Mouse (Mus musculus) c-Kit-positive CD71-negative TER-119-negative erythroid progenitor cells, embryonic 14.5 days (primary cell): Measurements from ENCODE around the gene Slc38a2.

Experiments
- DNase-seq: peaks from one replicate; pipeline ENCODE4 v3.0.0-alpha.2; 2013; ENCODE audit warnings: low read depth

Slc38a2 gene

DNA sequence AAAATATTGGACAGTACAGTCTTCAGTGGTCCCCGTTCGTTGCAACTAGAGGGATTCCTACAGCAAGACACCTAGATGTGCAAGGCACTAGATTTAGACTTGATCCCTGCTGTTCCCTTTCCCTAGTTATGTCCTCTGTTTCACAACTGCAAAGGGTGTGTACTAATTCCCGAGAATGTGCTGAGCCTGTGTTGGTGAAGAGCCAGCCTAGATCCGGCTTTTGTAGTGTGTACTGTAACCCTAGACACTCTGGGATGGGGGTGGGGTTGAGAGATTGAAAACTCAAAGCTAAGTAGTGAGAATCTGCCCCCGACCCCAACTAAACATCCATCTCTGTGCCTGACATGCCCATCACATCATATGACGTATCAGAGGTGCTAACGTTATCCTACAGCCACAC, 18.9 kb upstream of the Slc38a2 start:
- no peak for DNase-seq

DNA sequence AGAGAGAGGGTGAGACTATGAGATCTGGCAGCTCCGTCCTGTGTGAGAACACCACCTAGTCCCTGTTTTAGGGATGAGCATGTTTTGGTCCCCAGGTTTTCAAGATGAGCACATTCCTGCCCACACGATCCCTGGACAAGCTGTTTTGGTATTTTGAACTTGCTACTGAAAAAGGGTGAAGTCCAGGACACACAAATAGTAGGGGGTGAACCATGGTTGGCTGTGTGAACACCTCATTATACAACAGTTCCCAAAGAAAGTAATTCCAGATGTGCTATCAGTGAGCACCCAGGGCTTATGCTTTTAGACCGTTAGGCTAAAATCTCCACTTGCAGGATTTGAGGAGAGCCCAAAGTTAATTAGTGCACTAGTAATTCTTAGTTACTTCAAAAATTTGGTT, 17.7 kb upstream of the Slc38a2 start:
- DNase-seq, result no peak

DNA sequence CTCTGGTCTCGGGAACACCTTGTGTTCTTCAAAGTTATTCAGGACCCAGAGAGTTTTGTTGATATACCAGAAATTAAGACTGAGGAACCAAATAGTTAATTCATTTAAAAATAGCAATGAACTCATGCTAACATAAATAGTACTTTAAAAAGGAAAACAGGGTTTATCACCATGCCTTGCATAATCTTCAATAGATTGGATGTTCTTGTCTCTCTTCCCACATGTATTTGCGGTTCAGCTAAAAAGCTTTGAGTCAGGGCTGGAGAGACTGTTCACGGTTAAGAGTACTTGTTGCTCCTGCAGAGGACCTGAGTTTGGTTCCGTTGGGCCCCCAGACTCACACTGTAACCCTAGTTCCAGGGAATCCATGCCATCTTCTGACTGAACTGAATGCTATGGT, 16.8 kb upstream of the Slc38a2 start:
- no peak for DNase-seq

DNA sequence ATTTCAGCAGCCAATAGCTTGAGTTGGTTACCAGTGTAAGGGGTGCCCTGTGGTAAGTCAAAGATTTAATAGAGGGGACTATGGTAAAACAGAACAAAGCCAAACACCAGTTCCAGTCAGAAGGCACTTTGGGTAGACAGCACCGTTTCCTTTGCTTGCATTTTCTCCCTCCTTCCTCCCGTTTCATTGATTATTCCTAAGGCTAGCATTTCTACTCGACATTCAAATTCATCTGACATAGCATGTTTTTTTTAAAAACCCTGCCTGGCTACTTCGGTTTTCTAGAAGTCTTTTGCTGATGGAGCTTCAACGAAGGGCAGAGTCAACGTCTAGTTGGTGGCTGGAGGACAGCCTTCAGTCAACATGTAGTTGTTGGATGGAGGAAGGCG, 16.2 kb upstream of the Slc38a2 start:
- no peak for DNase-seq

DNA sequence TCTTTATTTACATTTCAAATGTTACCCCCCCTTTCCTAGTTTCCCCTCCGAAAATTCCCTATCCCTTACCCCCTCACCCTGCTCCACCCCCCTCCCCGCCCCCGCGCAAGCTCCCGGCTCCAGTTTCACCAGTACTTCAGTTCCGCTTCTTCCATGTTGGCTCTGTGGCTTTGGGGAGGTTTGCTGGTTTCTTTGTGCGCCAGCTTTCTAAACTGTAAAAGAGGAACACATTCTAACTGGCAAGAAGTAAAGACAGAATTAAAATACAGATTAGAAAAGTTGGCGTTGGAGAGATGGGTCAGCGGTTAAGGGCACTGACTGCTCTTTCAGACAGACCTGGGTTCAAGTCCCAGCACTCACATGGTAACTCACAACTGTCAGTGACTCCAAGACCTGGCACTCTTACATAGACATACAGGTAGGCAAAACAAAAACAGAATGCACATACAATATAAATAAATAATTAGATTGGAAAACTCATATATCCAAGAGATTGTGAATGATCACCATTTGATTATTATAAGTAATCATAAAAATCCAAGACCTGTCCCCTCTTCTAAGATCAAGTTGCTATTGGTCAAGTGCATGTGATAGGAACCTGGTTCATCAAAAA, 15.7 kb upstream of the Slc38a2 start:
- DNase-seq, result peak; percentile 43

DNA sequence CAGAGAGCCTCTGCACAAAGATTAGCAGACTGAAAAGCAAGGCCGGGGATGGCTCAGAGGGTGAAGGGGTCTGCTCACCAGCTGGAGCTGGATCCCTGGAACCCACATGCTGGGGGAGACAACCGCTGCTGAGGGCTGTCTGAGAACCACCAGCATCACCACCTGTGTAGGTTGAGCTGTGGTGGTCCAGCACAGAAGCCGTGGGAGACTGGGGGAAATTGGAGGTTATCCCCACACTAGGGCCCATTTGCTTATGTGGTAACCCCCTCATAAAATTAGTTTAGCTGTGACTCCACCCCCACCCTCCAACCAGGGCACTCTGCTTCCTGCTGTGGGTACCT, 15.1 kb upstream of the Slc38a2 start:
- DNase-seq, result no peak

DNA sequence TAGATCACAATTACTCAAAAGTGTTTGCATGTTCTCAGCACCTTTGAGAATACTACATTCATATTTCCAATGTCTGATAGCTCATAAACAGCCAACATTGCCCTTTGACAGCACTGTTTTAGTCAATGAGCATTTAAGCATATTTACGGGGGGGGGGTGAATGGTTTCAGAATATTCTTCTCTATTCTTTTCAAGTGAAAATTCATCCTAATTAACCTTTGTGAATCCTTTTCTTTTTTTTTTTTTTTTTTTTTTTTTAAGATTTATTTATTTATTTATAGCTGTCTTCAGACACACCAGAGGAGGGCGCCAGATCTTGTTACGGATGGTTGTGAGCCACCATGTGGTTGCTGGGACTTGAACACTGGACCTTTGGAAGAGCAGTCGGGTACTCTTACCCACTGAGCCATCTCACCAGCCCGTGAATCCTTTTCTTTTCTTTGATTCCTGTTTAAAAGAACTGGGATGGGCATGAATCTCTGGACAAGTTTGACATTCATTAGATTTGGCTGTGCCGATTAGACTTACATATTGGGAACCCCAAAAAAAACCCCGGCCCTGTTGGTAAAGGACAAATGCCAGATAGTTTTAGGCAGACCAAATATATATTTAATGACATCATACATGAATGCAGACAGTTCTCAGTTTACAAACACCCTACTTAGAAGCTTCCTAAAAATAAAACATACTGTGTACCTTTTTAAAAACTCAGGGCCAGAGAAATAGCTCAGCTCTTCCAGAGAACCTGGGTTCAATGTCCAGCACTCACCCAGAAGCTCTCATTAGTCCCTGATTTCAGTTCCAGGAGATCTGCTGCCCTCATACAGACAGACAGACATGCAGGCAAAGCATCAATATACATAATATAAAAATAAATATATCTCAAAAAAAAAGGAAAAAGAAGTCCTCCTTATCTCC, 14.5 kb upstream of the Slc38a2 start:
- DNase-seq, result no peak

DNA sequence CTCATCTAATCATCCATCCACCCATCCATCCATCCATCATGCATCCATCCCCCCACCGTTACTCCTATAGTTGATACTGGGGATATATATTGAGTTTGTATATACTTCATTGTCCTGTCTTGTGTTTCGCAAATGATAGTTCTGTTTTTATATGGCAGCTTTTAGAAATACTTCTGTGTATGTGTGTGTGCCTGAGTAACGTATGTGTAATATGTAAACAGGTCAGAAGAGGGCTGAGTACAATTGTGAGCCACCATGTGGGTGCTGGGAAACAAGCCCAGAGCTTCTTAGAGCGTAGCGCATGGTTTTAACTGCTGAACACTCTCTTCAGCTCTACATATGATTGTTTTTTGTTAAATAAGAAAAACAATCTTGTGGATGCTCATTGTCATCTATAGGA, 12.8 kb upstream of the Slc38a2 start:
- DNase-seq, result no peak

DNA sequence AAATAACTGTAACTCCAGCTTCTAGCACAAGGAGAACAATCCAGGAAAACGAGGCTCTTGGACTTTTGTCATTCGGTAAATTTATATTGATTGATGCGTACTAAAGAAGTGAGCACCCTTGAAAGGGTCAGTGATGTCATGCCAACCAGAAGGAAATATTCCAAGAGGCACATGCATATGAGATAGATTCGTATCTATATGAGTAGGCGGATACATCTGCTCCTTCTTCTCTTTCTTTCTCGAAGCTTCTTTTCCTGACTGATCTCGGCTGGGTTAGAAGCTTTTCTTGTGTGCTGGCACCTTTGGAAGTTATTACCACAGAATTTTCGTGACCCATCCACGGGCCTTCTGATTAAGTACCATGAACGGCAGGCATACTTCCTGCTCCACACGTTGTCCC, 12.1 kb upstream of the Slc38a2 start:
- DNase-seq, result no peak

DNA sequence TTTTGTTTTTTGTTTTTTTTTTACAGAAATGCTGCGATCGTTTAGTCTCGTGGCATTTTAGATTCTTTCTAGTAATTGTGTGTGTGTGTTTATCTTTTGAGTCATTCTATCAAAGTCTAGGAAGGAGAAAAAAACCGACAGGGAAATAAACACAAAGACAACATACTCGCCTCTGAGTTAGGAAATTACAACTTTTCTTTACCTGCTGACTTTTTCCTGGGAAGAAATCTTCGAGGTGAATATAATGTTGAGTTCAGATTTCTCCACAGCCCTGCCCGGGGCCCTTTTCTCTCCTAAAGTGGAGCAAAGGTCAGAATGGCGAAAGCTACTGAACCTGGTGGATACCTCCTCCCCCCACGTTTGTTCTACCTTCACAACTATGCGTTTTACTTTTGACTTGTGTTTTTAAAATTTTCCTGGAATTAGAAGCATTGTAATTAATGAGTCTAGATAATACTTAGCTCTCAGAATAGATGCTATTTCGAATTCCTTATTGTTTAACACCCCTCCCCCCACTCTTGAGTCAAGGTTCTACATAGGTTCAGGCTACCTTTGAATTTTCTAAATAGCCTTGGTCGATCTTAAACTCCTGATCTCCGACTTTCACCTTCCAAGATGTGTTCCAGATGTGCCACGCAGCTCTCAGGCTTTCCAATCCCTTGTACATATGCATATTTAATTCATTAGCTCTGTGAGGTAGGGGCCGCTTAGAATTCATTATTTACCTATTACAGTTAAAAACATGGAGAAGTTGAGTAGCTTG, 11.0 kb upstream of the Slc38a2 start:
- no peak for DNase-seq

DNA sequence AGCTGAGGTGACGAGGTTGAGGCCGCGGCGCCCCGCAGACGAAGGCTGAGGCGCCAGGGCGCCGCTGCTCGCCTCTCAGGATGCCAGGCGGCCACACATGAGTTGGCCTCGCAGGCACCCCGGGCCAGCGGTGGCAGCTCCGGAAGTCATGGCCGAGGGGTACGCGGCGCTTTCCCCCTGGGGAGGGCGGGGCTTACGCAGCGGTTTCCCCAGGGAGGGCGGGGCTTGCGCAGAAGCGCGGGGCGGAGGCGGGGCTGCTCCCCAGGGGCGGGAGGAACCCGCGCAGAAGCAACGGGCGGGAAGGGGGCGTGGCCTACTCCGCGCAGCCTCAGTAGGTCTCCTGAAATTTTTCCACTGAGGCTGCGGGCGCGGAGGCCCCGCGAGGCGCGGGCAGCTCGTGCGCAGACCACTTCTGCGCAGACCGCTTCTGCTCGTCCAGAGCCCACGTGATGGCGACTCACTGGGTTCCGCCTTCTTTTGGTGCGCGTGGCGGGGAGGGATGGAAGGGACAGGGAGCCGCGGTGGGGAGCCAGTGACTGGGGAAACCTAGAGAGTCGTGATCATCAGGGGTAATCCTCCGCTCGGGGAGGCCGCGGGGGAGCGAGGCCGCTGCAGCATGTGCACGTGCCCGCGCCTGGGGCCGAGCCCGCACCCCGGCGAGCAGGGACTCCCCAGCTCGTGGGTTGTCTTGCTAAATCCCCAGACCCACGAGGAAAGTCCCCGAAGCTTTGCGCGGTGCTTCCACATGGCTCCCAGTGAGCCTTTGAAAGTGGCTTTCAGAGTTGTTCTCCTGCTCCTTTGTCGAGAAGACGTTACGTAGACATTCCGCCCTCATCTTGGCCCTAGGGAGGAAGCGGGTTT, 10.2 kb upstream of the Slc38a2 start:
- DNase-seq, result peak; percentile 94

DNA sequence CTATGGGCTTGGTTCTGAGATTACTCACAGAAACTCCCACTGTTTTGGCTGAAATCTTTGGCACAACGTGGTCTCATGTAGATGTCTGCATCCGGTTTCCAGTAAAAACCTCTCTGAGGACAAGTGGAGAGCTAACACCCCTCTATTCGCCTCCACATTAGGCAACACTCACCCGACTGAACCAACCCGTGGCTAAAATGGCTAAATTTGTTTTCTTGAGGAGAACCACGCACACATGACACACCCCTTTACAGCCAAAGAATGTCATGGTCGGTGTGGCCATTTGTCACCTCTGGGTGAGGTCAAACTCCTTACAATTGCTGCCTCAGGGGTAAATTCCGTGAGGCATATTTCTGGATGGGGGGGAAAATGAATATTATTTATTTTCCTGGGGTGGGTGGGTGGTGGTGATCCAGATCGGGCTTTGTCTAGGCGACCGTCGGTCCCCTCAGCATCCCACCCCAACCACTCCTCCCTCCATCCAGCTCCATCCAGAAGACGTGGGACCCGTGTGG, 9.5 kb upstream of the Slc38a2 start:
- no peak for DNase-seq

DNA sequence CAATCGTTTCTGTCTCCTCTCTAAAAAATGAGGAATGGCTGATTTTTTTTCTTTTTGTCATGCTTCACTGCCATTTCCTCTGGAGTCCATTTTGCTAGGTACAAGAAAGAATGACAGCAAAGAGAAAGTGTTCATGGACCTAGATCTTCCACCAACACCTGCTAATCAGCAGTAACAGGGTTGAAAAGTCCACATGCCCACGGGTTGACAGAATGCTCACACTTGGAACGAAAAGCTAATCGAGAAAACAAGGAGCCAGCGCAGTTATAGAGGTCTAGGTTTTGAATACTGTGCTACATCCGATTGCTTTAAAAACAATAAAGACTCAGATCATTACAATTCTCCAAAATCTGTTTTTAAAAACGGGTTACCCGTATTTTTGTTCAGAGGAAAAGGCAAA, 8.9 kb upstream of the Slc38a2 start:
- no peak for DNase-seq

DNA sequence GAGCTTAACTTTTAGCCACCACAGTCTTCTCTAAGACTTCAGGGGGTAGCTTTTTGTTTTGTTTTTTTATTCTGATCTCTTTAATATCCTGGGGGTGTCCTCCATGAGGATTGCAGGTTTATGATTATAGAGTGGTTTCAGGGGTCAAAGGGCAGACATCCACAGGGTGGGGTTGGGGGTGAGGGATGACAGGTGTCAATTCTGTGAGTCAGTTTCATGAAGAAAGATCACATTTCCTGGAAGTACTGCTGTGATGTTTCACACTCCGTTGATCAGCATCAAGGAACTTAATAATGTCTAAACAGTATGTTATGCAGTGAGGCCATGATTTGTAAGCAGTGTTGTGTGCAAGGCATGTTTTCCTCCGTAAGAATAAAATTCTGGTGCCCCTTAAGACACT, 8.4 kb upstream of the Slc38a2 start:
- DNase-seq, result no peak

DNA sequence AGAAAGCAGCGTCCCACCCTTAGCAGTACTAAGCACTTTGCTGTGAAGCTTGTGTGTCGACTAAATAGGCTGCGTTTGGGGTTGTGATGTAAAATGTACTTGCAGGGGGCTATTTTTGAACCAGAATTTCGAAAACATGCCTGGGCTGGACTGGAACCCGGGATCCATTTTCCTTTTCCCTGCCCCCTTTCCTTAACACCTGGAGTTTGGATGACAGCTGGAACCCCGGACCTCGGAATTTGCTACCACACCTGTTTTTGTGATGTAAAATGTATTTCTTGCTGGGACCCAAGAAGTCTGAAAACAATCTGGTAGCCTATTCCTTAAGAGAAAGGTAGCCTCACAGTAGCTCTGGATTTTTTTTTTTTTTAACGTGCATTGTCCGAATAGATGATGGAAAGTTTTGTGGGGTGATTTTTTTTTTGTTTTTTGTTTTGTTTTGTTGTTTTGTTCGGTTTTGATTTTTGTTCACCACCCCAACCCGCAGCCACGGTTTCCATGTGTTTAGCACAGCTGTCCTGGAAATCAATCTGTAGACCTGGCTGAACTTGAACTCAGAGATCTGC, 3.0 kb upstream of the Slc38a2 start:
- DNase-seq, result no peak

DNA sequence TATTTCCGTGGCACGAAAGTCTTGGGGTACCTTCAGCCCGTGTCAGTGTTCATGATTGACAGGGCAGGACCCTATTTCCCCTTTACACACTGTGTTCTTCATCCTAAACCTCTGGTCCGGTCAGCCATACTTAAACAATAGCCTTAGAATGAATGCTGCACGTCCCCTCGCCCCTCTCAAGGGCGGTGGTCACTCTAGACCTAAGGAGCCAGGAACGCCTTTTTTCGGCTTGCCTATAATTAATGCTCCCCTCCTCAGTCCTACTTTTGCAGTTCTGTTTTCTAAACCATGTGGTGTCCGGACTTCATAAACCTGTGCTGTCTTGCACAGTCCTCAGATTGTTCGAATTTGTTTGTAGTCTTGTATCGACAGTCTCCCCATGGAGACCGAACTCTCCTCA, 1.2 kb upstream of the Slc38a2 start:
- DNase-seq, result no peak

DNA sequence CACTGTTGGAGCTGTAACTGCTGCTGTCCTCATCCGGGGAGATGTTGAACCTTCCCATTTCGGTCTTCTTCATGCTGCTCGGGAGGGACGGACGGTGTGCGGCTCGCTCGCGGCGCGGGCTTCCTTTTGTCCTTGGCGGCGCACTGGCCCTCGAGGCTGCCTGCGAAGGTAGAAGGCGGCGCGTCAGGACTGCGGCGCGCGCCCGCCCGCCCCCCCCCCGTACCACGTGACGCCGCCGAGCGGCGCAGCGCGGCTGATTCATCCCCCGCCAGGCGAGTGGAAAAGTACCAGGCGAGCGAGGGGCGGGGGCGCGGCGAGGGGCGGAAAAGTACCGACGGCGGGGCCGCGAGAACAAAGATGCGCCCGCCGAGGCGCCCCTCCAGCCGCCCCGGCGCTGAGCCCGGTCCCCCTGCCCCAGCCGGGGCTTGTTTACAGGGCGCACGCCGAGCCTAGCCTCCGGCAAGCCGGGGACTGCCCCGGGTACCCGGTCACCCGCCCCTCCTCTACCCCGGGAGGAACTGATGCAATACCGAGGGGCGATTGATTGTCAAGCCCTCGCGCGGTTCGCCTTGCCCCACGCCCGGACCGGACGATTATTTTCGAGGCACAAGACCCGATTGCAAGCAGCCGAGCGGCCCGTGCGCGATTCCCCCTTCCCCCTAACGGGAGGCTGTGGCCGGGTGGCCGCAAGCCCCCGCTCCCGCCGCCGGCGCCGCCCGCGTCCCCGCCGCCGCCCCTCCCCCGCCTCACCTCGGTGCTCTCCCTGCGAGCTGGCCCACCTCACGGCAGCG, 677 bp downstream of the Slc38a2 start:
- peak; percentile 60 for DNase-seq

DNA sequence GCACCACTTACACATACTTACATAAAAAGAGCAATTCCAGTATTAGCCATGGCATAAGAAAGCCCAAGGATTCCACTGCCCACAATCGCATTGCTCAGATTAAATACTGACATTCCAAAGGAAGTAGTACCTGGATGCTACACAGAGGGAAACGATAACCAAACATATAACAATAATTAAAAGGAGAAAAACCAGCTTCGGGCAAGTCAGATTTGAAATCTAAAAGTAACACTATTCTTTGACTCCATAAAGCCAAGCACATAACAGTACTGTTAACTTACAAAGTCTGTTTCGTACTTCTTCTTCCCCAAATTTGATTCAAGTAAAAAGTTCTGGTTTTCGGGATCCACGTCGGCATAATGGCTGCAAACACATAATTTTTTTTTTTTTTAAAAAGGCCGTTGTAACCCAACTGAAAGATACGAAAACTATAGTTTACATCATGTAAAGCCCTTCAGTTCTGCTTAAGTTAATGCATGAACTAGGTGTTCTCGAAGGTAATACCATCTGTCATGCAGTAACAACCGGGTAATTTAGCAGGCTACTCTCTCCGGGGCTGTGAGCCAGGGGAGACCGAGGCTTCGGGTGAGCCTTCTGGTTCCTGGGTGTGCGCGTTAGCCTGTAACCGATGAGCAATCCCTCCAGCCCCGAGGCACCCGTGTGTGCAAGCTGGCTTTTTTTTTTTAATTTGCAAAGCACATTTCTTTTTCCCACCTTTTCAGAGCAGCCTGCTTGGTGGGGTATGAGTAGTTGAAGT, 1.5 kb downstream of the Slc38a2 start:
- no peak for DNase-seq

DNA sequence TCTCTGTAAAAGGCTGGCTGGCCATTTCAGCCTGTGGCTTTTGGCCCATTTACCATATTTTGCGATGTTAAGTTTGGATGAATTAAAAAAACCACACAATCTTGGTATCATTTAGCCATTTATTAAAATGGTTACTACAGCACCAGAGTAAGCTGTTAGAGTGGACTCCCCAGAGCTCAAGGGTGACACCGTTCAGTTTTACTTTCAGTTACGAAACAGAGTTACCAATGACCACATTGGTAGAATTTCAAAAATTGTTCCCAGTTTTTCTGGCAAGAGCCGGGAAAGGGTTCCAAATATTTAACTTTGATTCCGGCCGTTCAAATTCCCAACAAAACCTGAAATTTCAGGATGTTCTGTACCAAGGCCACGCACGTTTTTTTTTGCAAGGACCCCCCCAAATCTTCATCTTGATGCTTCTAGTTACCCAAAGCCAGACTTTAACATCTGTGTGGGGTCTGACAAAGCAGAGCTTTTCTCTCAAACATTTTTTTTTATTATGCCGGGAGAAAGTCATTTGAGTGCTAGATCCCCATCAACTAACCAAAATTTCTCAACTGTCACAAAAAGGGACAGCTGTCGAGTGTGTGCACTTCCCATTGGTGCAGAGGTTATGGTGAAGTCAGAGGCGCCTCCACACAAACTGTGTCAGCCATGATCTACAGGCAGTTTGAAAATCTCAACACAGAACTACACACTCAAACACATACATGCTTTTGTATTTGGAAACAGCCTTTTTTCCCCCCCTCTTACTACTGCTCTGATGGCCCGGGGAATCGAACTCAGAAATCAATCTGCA, 2.8 kb downstream of the Slc38a2 start:
- DNase-seq, result no peak
